Mouse (Mus musculus): Measurements from ENCODE around the gene Rph3a. TPM values are rescaled to one million over a fixed set of nuclear protein-coding genes. Genes with fewer than 3 reads are reported as not detected.

Gene Rph3a
- polyA plus RNA-seq (2012; fragmentation: generic; extraction: Trizol), result not detected

GRCm38 (mm10) chr5:121009811-121010569 is at the start of gene Rph3a:
TSS of gene Rph3a (minus strand) at chr5:121010092.

GRCm38 (mm10) chr5:120914204-120914603 is 95.7 kb downstream of the Rph3a start, which contains the start of gene Oas1d:
TSS of gene Oas1d (plus strand) at chr5:120914536.

GRCm38 (mm10) chr5:120906791-120907733 is 102.8 kb downstream of the Rph3a start, which contains the start of gene Oas1a:
TSS of gene Oas1a (minus strand) at chr5:120907521.

Other genes starting within 250 kb of the Rph3a start
- gene Oas3, start 232.4 kb downstream of the Rph3a start, polyA plus RNA-seq (2012; fragmentation: generic; extraction: Trizol), result not detected
- not detected for gene Oas1e, start 214.6 kb downstream of the Rph3a start, polyA plus RNA-seq (2012; fragmentation: generic; extraction: Trizol)
- 1 to 10 TPM in 1 of 2 experiments, under 1 TPM in 1; 0.08 to 2.2 TPM for gene Oas1c, start 197.6 kb downstream of the Rph3a start, polyA plus RNA-seq (2012; fragmentation: generic; extraction: Trizol)
- gene Oas1f, start 162.7 kb downstream of the Rph3a start, polyA plus RNA-seq (2012; fragmentation: generic; extraction: Trizol), result under 1 TPM in 1 of 2 experiments, not detected in 1; 0.08 TPM
- not detected for gene Oas1h, start 148.7 kb downstream of the Rph3a start, polyA plus RNA-seq (2012; fragmentation: generic; extraction: Trizol)
- under 1 TPM in 1 of 2 experiments, not detected in 1; 0.12 TPM for gene Oas1g, start 122.5 kb downstream of the Rph3a start, polyA plus RNA-seq (2012; fragmentation: generic; extraction: Trizol)
- under 1 TPM; 0.02 to 0.58 TPM for gene Oas1a, start 102.6 kb downstream of the Rph3a start, polyA plus RNA-seq (2012; fragmentation: generic; extraction: Trizol)
- gene Oas1d, start 95.6 kb downstream of the Rph3a start, polyA plus RNA-seq (2012; fragmentation: generic; extraction: Trizol), result not detected
- 10 to 100 TPM in 1 of 2 experiments, 1 to 10 TPM in 1; 9.1 to 47.4 TPM for gene Ptpn11, start 181.3 kb upstream of the Rph3a start, polyA plus RNA-seq (2012; fragmentation: generic; extraction: Trizol)
- gene Rpl6, start 194.4 kb upstream of the Rph3a start, polyA plus RNA-seq (2012; fragmentation: generic; extraction: Trizol), result 1,000 to 10,000 TPM; 1,587 to 2,633 TPM
- gene Hectd4, start 210.1 kb upstream of the Rph3a start, polyA plus RNA-seq (2012; fragmentation: generic; extraction: Trizol), result 1 to 10 TPM in 1 of 2 experiments, under 1 TPM in 1; 0.47 to 5.2 TPM